Mouse (Mus musculus) lung, embryonic 16.5 days (tissue): ENCODE results near the gene Cdc42bpb. TPM values are rescaled to one million over a fixed set of nuclear protein-coding genes. Genes with fewer than 3 reads are reported as not detected.

Experiments
- ATAC-seq: fragments of 200-750 bp; cut with Nextera tagmentation; 2 replicates; pipeline ENCODE4 v1.8.0; 2017; ENCODE audit warnings: low read depth, mild to moderate bottlenecking, moderate library complexity
- H3K27ac ChIP-seq: fragments of 300-500 bp; sonication (generic); 2 replicates; pipeline ENCODE4 v1.5.1; 2014; ENCODE audit warnings: mild to moderate bottlenecking, control low read depth, low read length
- H3K27me3 ChIP-seq: fragments of 300-500 bp; sonication (generic); 2 replicates; pipeline ENCODE4 v1.6.1; 2014; ENCODE audit warnings: low read depth, low read length, mixed read lengths; ENCODE audit not compliant: control insufficient read depth, insufficient read depth
- H3K36me3 ChIP-seq: fragments of 300-500 bp; sonication (generic); 2 replicates; pipeline ENCODE4 v1.6.1; 2014; ENCODE audit warnings: low read length; ENCODE audit not compliant: control insufficient read depth, insufficient read depth
- H3K4me1 ChIP-seq: fragments of 300-500 bp; sonication (generic); replicated peaks from 2 replicates; pipeline ENCODE4 v1.6.1; 2014; ENCODE audit warnings: low read length, mixed read lengths; ENCODE audit not compliant: control insufficient read depth, insufficient read depth
- H3K4me2 ChIP-seq: fragments of 300-500 bp; sonication (generic); 2 replicates; pipeline ENCODE4 v1.6.1; 2014; ENCODE audit warnings: low read depth, low read length, control low read depth
- H3K4me3 ChIP-seq: fragments of 300-500 bp; sonication (generic); 2 replicates; pipeline ENCODE4 v1.5.1; 2014; ENCODE audit warnings: mild to moderate bottlenecking, low read length, control low read depth
- H3K9ac ChIP-seq: fragments of 300-500 bp; sonication (generic); 2 replicates; pipeline ENCODE4 v1.6.1; 2014; ENCODE audit warnings: low read length, control low read depth
- H3K9me3 ChIP-seq: fragments of 300-500 bp; sonication (generic); 2 replicates; pipeline ENCODE4 v1.6.1; 2016; ENCODE audit warnings: low read length; ENCODE audit not compliant: control insufficient read depth
- WGBS: fragments of 180-500 bp; shearing (Covaris S2); extraction: QIAGEN DNeasy Blood & Tissue Kit; methylation state at CpG from one replicate; pipeline ENCODE4 v1.1.7; 2014; 5-methylcytosine and 5-hydroxymethylcytosine counted together
- polyA plus RNA-seq: library from polyadenylated mRNA; unstranded; fragments of >200 nt; fragmentation: Nextera tagmentation; extraction: Ambion mirVana; gene quantifications from 2 replicates; pipeline ENCODE4 v1.2.1, GENCODE M21; 2015

Gene Cdc42bpb
- polyA plus RNA-seq, 1 experiment from 2014 or later: 36.1 TPM

DNA sequence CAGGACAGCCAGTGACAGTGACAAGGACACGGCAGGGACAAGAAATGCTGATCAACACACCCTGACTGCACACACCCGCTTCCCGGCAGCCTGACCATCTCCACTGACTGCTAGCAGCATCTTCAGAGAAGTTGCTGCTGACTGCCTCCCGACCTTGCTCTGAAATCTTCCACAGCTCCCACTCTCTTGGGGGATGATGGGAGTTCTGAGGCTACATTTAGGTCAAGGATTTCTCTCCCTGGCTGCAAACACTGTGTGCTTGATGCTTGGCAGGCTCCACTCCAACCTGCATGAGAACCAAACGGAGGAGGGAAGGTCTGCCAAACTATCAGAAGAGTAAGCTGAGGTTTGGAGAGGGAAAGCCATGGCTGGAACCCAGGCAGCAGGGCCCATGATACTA lies 19.5 kb upstream of the Cdc42bpb start:
- ATAC-seq: no peak
- Histone ChIP-seq H3K4me1 (0 out of 2 replicates have a peak, but pooled peaks cover 2% of the 10 kb centered on the region), H3K4me2 (no peak overlapping the region), H3K27ac (no peak overlapping the region), H3K27me3 (no peaks in the 10 kb centered on the region), H3K9me3 (no peaks in the 10 kb centered on the region), H3K9ac (no peak overlapping the region), H3K36me3 (no peaks in the 10 kb centered on the region), H3K4me3 (no peak overlapping the region)
- WGBS: 56% methylated on average over 5 of the region's 5 CpGs

- 82% methylated on average over 6 of the region's 6 CpGs for WGBS
Observed at GRCm38 (mm10) chr12:111394008-111394407, 16.5 kb upstream of the Cdc42bpb start.

DNA sequence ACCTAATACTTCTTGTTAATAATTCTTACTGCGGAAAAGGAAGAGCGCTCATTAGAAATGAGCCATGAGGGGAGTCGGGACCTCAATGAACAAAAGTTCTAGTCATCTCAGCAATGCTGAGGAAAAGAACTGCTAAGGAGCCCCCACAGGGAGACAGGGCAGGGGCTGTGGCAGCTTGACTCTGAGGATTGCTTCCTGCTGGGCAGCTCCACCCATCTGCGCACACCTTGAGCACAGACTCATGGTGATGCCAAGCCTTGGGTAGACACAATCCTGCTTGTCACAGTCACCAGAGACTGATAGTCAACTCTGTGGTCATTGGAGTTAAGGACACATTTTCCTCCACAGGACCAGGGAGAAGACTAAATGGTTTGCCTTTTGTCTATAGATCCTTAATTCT lies 9.6 kb upstream of the Cdc42bpb start:
- 69% methylated on average over 4 of the region's 4 CpGs for WGBS
- H3K27ac ChIP-seq: peak overlapping the region; percentile 78
- H3K4me2 ChIP-seq: no peak overlapping the region
- H3K4me3 ChIP-seq: no peak overlapping the region
- H3K9me3 ChIP-seq: no peaks in the 10 kb centered on the region
- ATAC-seq: peak; percentile 41
- H3K4me1 ChIP-seq: peaks cover 12% of the 10 kb centered on the region
- H3K36me3 ChIP-seq: no peaks in the 10 kb centered on the region
- H3K27me3 ChIP-seq: no peaks in the 10 kb centered on the region
- no peak overlapping the region for H3K9ac ChIP-seq

More at GRCm38 (mm10) chr12:111394008-111394407, 16.5 kb upstream of the Cdc42bpb start:
- Histone ChIP-seq H3K4me2 (no peak overlapping the region), H3K9ac (no peak overlapping the region), H3K9me3 (no peaks in the 10 kb centered on the region), H3K27ac (no peak overlapping the region), H3K4me1 (no peaks in the 10 kb centered on the region), H3K36me3 (no peaks in the 10 kb centered on the region), H3K27me3 (no peaks in the 10 kb centered on the region), H3K4me3 (no peak overlapping the region)
- ATAC-seq: no peak

DNA sequence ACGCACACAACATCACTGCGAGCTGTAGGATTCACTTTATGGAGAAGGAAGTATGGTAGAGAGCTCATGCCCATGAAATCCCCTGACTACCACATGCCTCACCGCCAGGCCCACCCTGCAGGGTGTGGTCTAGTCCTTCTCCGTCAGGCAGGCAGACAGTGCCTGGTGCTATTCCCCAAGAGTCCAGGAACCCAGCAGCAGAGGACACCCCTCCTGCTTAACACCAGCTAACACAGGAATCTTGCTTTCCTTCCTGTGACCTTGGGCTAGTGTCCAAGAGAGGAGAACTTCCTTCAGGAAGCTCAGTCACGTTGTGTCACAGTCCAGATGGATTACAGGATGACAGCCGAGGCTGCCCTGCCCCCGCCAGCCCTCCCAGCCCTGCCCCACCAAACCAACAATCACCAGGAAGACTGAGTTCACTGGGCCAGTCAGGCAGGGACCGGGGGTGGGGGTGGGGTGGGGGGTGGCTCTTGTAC lies 9.2 kb upstream of the Cdc42bpb start:
- Histone ChIP-seq H3K4me1 (peaks cover 12% of the 10 kb centered on the region), H3K9ac (no peak overlapping the region), H3K4me3 (no peak overlapping the region), H3K27ac (peak overlapping the region; percentile 78), H3K36me3 (no peaks in the 10 kb centered on the region), H3K4me2 (no peak overlapping the region), H3K9me3 (no peaks in the 10 kb centered on the region), H3K27me3 (no peaks in the 10 kb centered on the region)
- ATAC-seq: peak; percentile 97
- 27% methylated on average over 8 of the region's 8 CpGs for WGBS

GRCm38 (mm10) chr12:111385883-111386641 lies 8.5 kb upstream of the Cdc42bpb start:
- Histone ChIP-seq H3K4me2 (no peak overlapping the region), H3K9me3 (no peaks in the 10 kb centered on the region), H3K36me3 (no peaks in the 10 kb centered on the region), H3K4me1 (peaks cover 12% of the 10 kb centered on the region), H3K27me3 (no peaks in the 10 kb centered on the region), H3K9ac (no peak overlapping the region), H3K4me3 (no peak overlapping the region), H3K27ac (peak overlapping the region; percentile 71)
- WGBS: 78% methylated on average over 13 of the region's 13 CpGs
- ATAC-seq: peak; percentile 29; the same call in 1 of the 2 replicates

DNA sequence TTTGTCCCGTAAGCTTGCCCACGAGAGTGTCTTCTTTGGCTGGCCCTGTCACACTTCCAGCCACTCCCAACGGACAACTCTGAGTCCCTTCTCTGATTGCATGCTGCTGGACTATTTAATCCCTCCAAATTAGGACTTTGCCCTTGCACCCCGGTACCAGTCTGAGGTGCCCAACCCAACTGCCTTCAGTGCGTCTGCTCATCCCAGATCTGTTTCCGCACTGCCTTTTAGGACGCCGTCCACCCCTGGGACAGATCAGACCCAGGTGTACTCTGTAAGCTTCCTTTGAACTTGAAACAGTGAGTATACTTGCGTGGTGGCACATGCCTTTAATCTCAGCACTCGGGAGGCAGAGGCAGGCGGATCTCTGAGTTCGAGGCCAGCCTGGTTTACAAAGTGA lies 1.3 kb upstream of the Cdc42bpb start:
- Histone ChIP-seq H3K4me3 (peak overlapping the region; percentile 99), H3K9ac (peak overlapping the region; percentile 15; the same call in 1 of the 2 replicates), H3K9me3 (no peaks in the 10 kb centered on the region), H3K27me3 (no peaks in the 10 kb centered on the region), H3K4me1 (peaks cover 30% of the 10 kb centered on the region), H3K36me3 (no peaks in the 10 kb centered on the region), H3K27ac (no peak overlapping the region), H3K4me2 (peak overlapping the region; percentile 92)
- WGBS: 70% methylated on average over 12 of the region's 12 CpGs
- no peak for ATAC-seq

GRCm38 (mm10) chr12:111377986-111378490 lies 520 bp upstream of the Cdc42bpb start:
- Histone ChIP-seq H3K4me2 (peak overlapping the region; percentile 92), H3K27me3 (no peaks in the 10 kb centered on the region), H3K9me3 (no peaks in the 10 kb centered on the region), H3K4me1 (peaks cover 38% of the 10 kb centered on the region), H3K36me3 (no peaks in the 10 kb centered on the region), H3K9ac (peak overlapping the region; percentile 96), H3K4me3 (peak overlapping the region; percentile 99), H3K27ac (peak overlapping the region; percentile 95)
- ATAC-seq: peak; percentile 44
- WGBS: 0% methylated on average over 32 of the region's 32 CpGs

- peak overlapping the region; percentile 95 for H3K27ac ChIP-seq
- ATAC-seq: peak; percentile 53
- peak overlapping the region; percentile 92 for H3K4me2 ChIP-seq
- 0% methylated on average over 47 of the region's 49 CpGs for WGBS
- peaks cover 38% of the 10 kb centered on the region for H3K4me1 ChIP-seq
- peak overlapping the region; percentile 96 for H3K9ac ChIP-seq
- no peaks in the 10 kb centered on the region for H3K27me3 ChIP-seq
- no peaks in the 10 kb centered on the region for H3K36me3 ChIP-seq
- no peaks in the 10 kb centered on the region for H3K9me3 ChIP-seq
- peak overlapping the region; percentile 99 for H3K4me3 ChIP-seq
Observed at GRCm38 (mm10) chr12:111376826-111377331, 639 bp downstream of the Cdc42bpb start.

DNA sequence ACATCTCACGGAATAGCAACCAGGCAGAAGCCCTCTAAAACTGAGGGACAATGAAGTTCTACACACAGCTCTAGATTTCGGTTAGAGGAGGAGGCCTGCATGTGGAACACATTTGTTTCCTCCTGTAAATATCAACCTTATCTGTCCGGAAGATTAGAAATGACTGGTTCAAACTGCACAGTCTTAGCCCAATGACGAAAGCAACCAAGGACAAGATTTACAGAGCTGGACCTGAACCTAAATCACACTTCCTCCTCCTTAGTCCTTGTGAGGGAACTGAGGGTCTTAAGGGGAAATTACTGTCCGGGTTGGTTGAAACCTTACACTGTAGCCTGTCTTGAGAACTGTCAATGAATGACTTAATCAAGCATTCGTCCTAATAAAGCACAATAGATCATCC lies 1.5 kb downstream of the Cdc42bpb start:
- Histone ChIP-seq H3K27me3 (no peaks in the 10 kb centered on the region), H3K36me3 (no peaks in the 10 kb centered on the region), H3K27ac (peak overlapping the region; percentile 30), H3K4me1 (peaks cover 38% of the 10 kb centered on the region), H3K9me3 (no peaks in the 10 kb centered on the region), H3K4me3 (peak overlapping the region; percentile 99), H3K4me2 (peak overlapping the region; percentile 92), H3K9ac (peak overlapping the region; percentile 96)
- ATAC-seq: no peak
- 11% methylated on average over 6 of the region's 6 CpGs for WGBS
